Mouse (Mus musculus): ENCODE data around the gene Mrfap1. TPM values are rescaled to one million over a fixed set of nuclear protein-coding genes. Genes with fewer than 3 reads are reported as not detected.

The Mrfap1 gene
- polyA plus RNA-seq, 1 experiment: 92.4 TPM

GRCm38 (mm10) chr5:36776021-36776575 is 20.5 kb downstream of the Mrfap1 start:
- no peaks in the 10 kb centered on the region for H3K4me1 ChIP-seq (replicated peaks; ENCODE audit: control insufficient read depth, insufficient read depth, low read length)
- DNase-seq: no peak

GRCm38 (mm10) chr5:36775317-36775716 is 21.3 kb downstream of the Mrfap1 start:
- H3K36me3 ChIP-seq (ENCODE audit: control insufficient read depth, insufficient read depth, low read length): no peaks in the 10 kb centered on the region
- DNase-seq: no peak
- H3K4me1 ChIP-seq (replicated peaks; ENCODE audit: control insufficient read depth, insufficient read depth, low read length): no peaks in the 10 kb centered on the region
- 96% methylated on average over 2 of the region's 2 CpGs for WGBS
- no peak overlapping the region for H3K4me3 ChIP-seq (ENCODE audit: control insufficient read depth, insufficient read depth, low read length)
- no peaks in the 10 kb centered on the region for H3K27me3 ChIP-seq (ENCODE audit: control insufficient read depth, insufficient read depth, low read length)
- H3K27ac ChIP-seq (ENCODE audit: control insufficient read depth, insufficient read depth, low read length): no peak overlapping the region
- TF ChIP-seq CTCF (IDR thresholded peaks at IDR 0.05; ENCODE audit: borderline replicate concordance, control insufficient read depth, extremely low read depth, insufficient read depth, low read length, poor library complexity): no peak
- TF ChIP-seq POLR2A (IDR thresholded peaks at IDR 0.05; ENCODE audit: control insufficient read depth, extremely low read depth, insufficient read depth, low read length, poor library complexity): no peak

More at GRCm38 (mm10) chr5:36776021-36776575, 20.5 kb downstream of the Mrfap1 start:
- Histone ChIP-seq H3K4me3 (ENCODE audit: control insufficient read depth, insufficient read depth, low read length) (no peak overlapping the region), H3K27me3 (ENCODE audit: control insufficient read depth, insufficient read depth, low read length) (no peaks in the 10 kb centered on the region), H3K36me3 (ENCODE audit: control insufficient read depth, insufficient read depth, low read length) (no peaks in the 10 kb centered on the region), H3K27ac (ENCODE audit: control insufficient read depth, insufficient read depth, low read length) (no peak overlapping the region)
- 87% methylated on average over 9 of the region's 9 CpGs for WGBS
- TF ChIP-seq CTCF (IDR thresholded peaks at IDR 0.05; ENCODE audit: borderline replicate concordance, control insufficient read depth, extremely low read depth, insufficient read depth, low read length, poor library complexity) (no peak), POLR2A (IDR thresholded peaks at IDR 0.05; ENCODE audit: control insufficient read depth, extremely low read depth, insufficient read depth, low read length, poor library complexity) (no peak)

- H3K27me3 ChIP-seq (ENCODE audit: control insufficient read depth, insufficient read depth, low read length): no peaks in the 10 kb centered on the region
- DNase-seq: no peak
- H3K27ac ChIP-seq (ENCODE audit: control insufficient read depth, insufficient read depth, low read length): no peak overlapping the region
- no peak for TF ChIP-seq CTCF (IDR thresholded peaks at IDR 0.05; ENCODE audit: borderline replicate concordance, control insufficient read depth, extremely low read depth, insufficient read depth, low read length, poor library complexity)
- no peak for TF ChIP-seq POLR2A (IDR thresholded peaks at IDR 0.05; ENCODE audit: control insufficient read depth, extremely low read depth, insufficient read depth, low read length, poor library complexity)
- 84% methylated on average over 5 of the region's 5 CpGs for WGBS
- no peaks in the 10 kb centered on the region for H3K4me1 ChIP-seq (replicated peaks; ENCODE audit: control insufficient read depth, insufficient read depth, low read length)
- H3K4me3 ChIP-seq (ENCODE audit: control insufficient read depth, insufficient read depth, low read length): no peak overlapping the region
- H3K36me3 ChIP-seq (ENCODE audit: control insufficient read depth, insufficient read depth, low read length): no peaks in the 10 kb centered on the region
Measured at GRCm38 (mm10) chr5:36772586-36772985, 24.0 kb downstream of the Mrfap1 start.

- TF ChIP-seq CTCF (IDR thresholded peaks at IDR 0.05; ENCODE audit: borderline replicate concordance, control insufficient read depth, extremely low read depth, insufficient read depth, low read length, poor library complexity) (no peak), POLR2A (IDR thresholded peaks at IDR 0.05; ENCODE audit: control insufficient read depth, extremely low read depth, insufficient read depth, low read length, poor library complexity) (no peak)
- Histone ChIP-seq H3K36me3 (ENCODE audit: control insufficient read depth, insufficient read depth, low read length) (no peaks in the 10 kb centered on the region), H3K27me3 (ENCODE audit: control insufficient read depth, insufficient read depth, low read length) (no peaks in the 10 kb centered on the region), H3K4me3 (ENCODE audit: control insufficient read depth, insufficient read depth, low read length) (no peak overlapping the region), H3K4me1 (replicated peaks; ENCODE audit: control insufficient read depth, insufficient read depth, low read length) (no peaks in the 10 kb centered on the region), H3K27ac (ENCODE audit: control insufficient read depth, insufficient read depth, low read length) (no peak overlapping the region)
- no peak for DNase-seq
- 71% methylated on average over 3 of the region's 3 CpGs for WGBS
Measured at GRCm38 (mm10) chr5:36769603-36770002, 27.0 kb downstream of the Mrfap1 start.

- TF ChIP-seq CTCF (IDR thresholded peaks at IDR 0.05; ENCODE audit: borderline replicate concordance, control insufficient read depth, extremely low read depth, insufficient read depth, low read length, poor library complexity): no peak
- no peak for TF ChIP-seq POLR2A (IDR thresholded peaks at IDR 0.05; ENCODE audit: control insufficient read depth, extremely low read depth, insufficient read depth, low read length, poor library complexity)
- no peak overlapping the region for H3K27ac ChIP-seq (ENCODE audit: control insufficient read depth, insufficient read depth, low read length)
- no peaks in the 10 kb centered on the region for H3K27me3 ChIP-seq (ENCODE audit: control insufficient read depth, insufficient read depth, low read length)
- H3K4me1 ChIP-seq (replicated peaks; ENCODE audit: control insufficient read depth, insufficient read depth, low read length): no peaks in the 10 kb centered on the region
- H3K36me3 ChIP-seq (ENCODE audit: control insufficient read depth, insufficient read depth, low read length): no peaks in the 10 kb centered on the region
- no peak for DNase-seq
- no peak overlapping the region for H3K4me3 ChIP-seq (ENCODE audit: control insufficient read depth, insufficient read depth, low read length)
- WGBS: 24% methylated on average over 10 of the region's 10 CpGs
Measured at GRCm38 (mm10) chr5:36766958-36767703, 29.4 kb downstream of the Mrfap1 start.

- DNase-seq: no peak
- TF ChIP-seq POLR2A (IDR thresholded peaks at IDR 0.05; ENCODE audit: control insufficient read depth, extremely low read depth, insufficient read depth, low read length, poor library complexity): no peak
- TF ChIP-seq CTCF (IDR thresholded peaks at IDR 0.05; ENCODE audit: borderline replicate concordance, control insufficient read depth, extremely low read depth, insufficient read depth, low read length, poor library complexity): no peak
- H3K4me1 ChIP-seq (replicated peaks; ENCODE audit: control insufficient read depth, insufficient read depth, low read length): no peaks in the 10 kb centered on the region
- 83% methylated on average over 4 of the region's 4 CpGs for WGBS
- no peaks in the 10 kb centered on the region for H3K27me3 ChIP-seq (ENCODE audit: control insufficient read depth, insufficient read depth, low read length)
- H3K36me3 ChIP-seq (ENCODE audit: control insufficient read depth, insufficient read depth, low read length): no peaks in the 10 kb centered on the region
- H3K4me3 ChIP-seq (ENCODE audit: control insufficient read depth, insufficient read depth, low read length): no peak overlapping the region
- no peak overlapping the region for H3K27ac ChIP-seq (ENCODE audit: control insufficient read depth, insufficient read depth, low read length)
Measured at GRCm38 (mm10) chr5:36759848-36760247, 36.7 kb downstream of the Mrfap1 start.

Measured in thymus, adult 2 months (tissue).